Mouse (Mus musculus): ENCODE measurements at regions not wholly inside any gene's neighbourhood (a gene's known extent, or its start where the extent isn't known, plus 50 kb on each side); places are given as distances from the start of the nearest gene placed in this dataset.

- ATAC-seq (ENCODE audit: insufficient number of reproducible peaks, low FRiP score, low TSS enrichment), result no peak
These were observed 499.9 kb downstream of the Dok5 start for GRCm38 (mm10) chr2:171231288-171232050.

GRCm38 (mm10) chr2:171230536-171230935 lies 498.9 kb downstream of the Dok5 start:
- no peak for ATAC-seq (ENCODE audit: insufficient number of reproducible peaks, low FRiP score, low TSS enrichment)

GRCm38 (mm10) chr2:171228229-171228628 lies 496.6 kb downstream of the Dok5 start:
- no peak for ATAC-seq (ENCODE audit: insufficient number of reproducible peaks, low FRiP score, low TSS enrichment)

GRCm38 (mm10) chr2:171213792-171214191 lies 482.2 kb downstream of the Dok5 start:
- no peak for ATAC-seq (ENCODE audit: insufficient number of reproducible peaks, low FRiP score, low TSS enrichment)

- no peak for ATAC-seq (ENCODE audit: insufficient number of reproducible peaks, low FRiP score, low TSS enrichment)
These were observed 464.9 kb downstream of the Dok5 start for GRCm38 (mm10) chr2:171196472-171196871.

GRCm38 (mm10) chr2:171192181-171192580 lies 460.6 kb downstream of the Dok5 start:
- no peak for ATAC-seq (ENCODE audit: insufficient number of reproducible peaks, low FRiP score, low TSS enrichment)

Data from cerebellum, adult (tissue).